Mouse (Mus musculus): ENCODE measurements at regions not wholly inside any gene's neighbourhood (a gene's known extent, or its start where the extent isn't known, plus 50 kb on each side); places are given as distances from the start of the nearest gene placed in this dataset.
A peak's percentile ranks its signal among the peaks of the same experiment; 100 is the strongest.

GRCm38 (mm10) chr5:149851011-149851410, 167.5 kb upstream of the Rxfp2 start:
- TF ChIP-seq POLR2A (IDR thresholded peaks at IDR 0.05; ENCODE audit: extremely low read depth, insufficient read depth, low read length) (no peak), CTCF (IDR thresholded peaks at IDR 0.05; ENCODE audit: low read depth, low read length) (peak; percentile 64)

All from liver, adult 2 months (tissue).